Mouse (Mus musculus) kidney, adult 2 months (tissue): ENCODE measurements around the gene Midn.

Source experiments
- CTCF ChIP-seq: fragments of 200-500 bp; conservative IDR thresholded peaks from 2 replicates; pipeline ENCODE4 v1.5.1; 2011; ENCODE audit warnings: low read depth, mild to moderate bottlenecking, control low read depth, low read length, moderate library complexity, mixed read lengths; ENCODE audit not compliant: insufficient read depth, insufficient read length
- POLR2A ChIP-seq: fragments of 200-500 bp; IDR thresholded peaks from one replicate; pipeline ENCODE4 v1.6.1; 2011; ENCODE audit warnings: low read depth, low read length, control low read depth

DNA sequence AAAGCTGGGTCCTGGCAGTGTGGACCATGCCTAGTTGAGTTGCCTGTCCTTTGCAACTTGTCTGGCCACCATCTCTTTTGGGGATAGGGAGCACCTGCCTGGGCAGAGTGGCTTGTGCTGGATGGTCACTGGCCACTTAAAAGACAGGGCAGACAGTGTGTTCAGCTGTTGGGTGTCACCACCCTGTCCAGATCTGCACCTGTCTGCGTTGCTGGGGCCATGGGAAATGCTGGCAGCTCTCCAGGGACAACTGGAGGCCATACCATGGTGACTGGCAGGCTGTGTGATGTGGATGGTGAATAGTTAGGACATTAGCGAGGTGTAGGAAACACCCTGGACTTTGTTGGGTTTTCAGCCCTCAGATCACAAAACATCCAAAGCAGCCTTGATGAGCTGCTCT is 27.9 kb upstream of the Midn start:
- TF ChIP-seq POLR2A (no peak), CTCF (no peak)
